Mouse (Mus musculus) splenic B cell, adult 2 months (primary cell): ENCODE measurements at regions not wholly inside any gene's neighbourhood (a gene's known extent, or its start where the extent isn't known, plus 50 kb on each side); places are given as distances from the start of the nearest gene placed in this dataset.
A peak's percentile ranks its signal among the peaks of the same experiment; 100 is the strongest.

Experiments used
- DNase-seq: peaks from one replicate; pipeline ENCODE4 v3.0.0-alpha.2; 2011; ENCODE audit warnings: low read depth, low spot score
- H3K27me3 ChIP-seq: 2 replicates; pipeline ENCODE4 v1.6.1; 2012; ENCODE audit warnings: mild to moderate bottlenecking, low read length, moderate library complexity, mixed read lengths; ENCODE audit not compliant: control insufficient read depth, poor library complexity, insufficient read depth, severe bottlenecking
- H3K36me3 ChIP-seq: 2 replicates; pipeline ENCODE4 v1.6.1; 2012; ENCODE audit warnings: mild to moderate bottlenecking, low read length, moderate library complexity, mixed read lengths; ENCODE audit not compliant: control insufficient read depth, poor library complexity, insufficient read depth, severe bottlenecking

DNA sequence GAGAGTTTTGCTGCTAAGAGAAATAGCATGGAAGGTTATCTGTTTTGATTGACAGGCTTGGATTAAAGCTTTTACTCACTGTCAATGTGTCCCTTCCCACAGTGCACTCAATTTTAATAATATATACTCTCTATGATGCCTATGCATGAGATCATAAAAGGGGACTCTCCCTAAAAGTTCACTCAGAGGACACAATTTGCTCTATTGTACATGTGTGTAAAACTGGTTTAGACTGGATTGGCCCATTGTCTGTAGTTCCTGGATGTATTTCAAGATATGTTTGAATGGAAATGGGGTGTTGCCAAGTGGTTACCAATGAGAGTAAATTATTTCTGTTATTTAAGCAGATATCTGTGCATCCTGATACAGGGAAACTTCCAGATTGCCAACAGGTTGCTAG is 244.4 kb upstream of the Gm5148 start:
- no peak for DNase-seq
- no peaks in the 10 kb centered on the region for H3K27me3 ChIP-seq

DNA sequence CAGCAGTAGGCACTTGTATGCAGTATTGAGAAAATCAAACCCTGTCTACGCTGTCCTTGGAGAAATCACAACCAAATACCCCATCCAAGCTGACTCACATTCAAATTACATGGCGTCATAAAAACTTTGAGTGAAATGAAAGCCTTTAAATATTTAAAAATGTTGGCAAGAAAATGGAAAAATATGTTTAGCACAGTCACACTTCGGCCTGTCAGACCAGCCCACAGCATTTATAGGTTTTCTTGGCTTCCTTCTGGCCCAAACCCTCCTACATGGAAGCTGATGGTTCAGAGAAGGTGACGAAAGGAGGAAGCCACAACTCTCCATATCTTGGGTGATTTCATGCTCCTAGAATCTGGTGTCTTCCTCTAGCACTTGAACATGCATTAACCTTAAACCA is 240.9 kb upstream of the Gm5148 start:
- Histone ChIP-seq H3K27me3 (no peaks in the 10 kb centered on the region), H3K36me3 (no peaks in the 10 kb centered on the region)
- DNase-seq = no peak

More for the DNA sequence above, 244.4 kb upstream of the Gm5148 start:
- H3K36me3 ChIP-seq = no peaks in the 10 kb centered on the region

DNA sequence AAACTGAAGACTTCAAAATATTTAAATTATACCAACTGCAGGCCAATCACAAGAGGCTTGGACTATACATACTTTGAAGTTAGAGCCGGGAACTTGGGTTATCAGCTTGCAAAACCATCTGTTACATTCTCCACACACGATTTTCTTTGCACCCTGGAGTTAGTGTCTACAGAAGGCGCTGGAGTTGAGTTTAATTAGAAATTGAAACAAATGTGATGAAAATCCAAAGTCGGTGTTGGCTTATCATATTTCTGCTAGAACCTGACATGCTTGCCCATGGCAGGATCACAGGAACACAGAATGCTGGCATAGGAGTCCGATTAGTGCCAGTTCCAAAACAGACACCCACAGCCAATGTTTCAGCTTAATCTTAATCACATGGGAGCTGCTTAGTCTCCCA is 239.8 kb upstream of the Gm5148 start:
- H3K27me3 ChIP-seq = no peaks in the 10 kb centered on the region
- H3K36me3 ChIP-seq = no peaks in the 10 kb centered on the region
- no peak for DNase-seq

DNA sequence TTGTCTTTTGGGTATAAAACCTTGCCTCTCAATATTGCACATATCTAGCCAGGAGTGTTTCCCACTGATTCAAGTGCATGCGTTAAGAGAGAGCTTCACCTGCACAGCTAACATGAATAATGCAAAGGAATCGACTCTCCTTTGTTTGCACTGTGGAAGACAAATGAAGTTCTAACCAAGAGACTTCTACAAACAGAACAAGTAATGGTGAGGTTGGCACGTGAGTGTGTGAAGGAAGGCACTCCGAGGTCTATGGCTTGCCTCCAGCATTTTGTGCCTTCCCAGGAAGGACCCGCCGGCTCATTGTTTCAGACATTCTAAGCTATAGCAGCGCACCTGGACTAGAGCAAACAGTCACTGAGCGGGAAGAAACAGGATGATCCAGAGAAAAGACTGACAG is 238.5 kb upstream of the Gm5148 start:
- Histone ChIP-seq H3K36me3 (no peaks in the 10 kb centered on the region), H3K27me3 (no peaks in the 10 kb centered on the region)
- no peak for DNase-seq

DNA sequence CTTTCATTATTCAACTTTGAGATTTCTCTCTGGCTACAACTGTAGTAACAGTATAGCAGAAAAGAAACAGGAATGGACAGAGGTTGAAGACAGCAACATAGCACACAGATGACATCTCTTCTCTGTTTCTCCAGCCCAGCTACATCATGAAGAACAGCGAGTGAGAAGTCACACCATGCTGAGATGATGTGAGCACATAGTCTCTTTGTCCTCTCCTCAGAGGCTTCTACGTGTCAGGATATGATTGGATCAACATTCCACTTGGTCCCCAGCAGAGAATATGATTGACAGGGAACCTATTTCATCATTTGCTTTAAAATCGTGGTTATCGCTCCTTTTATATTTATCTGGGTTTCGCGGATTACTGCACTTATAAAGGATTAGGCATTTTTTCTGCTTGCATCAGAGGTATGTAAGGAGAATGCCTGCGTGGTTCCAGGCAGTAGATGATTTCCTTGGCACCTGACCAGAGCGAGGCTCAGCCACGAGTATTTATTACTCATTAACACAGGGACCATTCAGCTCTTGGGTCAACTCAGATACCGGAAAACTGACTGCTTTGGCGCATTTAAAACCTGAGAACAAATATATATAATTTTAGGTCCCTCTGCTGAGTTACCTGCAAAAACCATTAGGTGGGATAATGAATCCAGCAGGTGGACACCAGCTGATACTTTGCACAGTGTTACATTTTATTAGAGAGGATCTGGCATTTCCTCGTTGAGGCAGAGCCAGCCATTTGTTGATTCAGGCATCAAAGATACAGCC is 237.9 kb upstream of the Gm5148 start:
- H3K36me3 ChIP-seq = no peaks in the 10 kb centered on the region
- no peaks in the 10 kb centered on the region for H3K27me3 ChIP-seq
- DNase-seq = no peak

DNA sequence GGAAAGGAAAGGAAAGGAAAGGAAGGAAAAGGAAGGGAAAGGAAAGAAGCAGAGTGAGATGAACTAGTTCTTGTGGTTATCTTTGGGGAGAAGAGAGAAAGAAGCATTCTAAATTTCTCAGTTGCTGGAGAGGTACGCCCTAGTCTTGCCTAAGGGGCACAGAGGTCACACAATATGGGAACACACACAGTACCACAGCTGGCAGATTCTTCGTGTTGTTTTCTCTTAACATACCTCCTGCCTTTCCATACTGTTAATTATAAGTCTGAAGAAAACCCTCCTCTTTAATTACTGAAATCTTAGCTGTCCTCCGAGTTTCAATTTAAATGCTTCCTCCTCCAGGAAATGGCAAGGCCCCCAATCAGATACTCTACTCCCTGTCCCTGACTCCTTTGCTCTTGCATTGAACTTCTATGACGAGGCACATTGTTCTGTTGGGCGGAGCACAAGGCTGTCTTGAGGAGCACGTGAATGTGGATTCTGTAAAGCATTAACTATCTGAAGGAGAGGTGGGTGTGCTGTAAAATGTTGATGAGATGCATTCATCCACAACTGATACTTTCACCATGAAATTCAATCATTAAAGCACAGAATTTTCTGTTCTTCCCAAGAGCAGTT is 234.2 kb upstream of the Gm5148 start:
- no peak for DNase-seq
- H3K36me3 ChIP-seq = no peaks in the 10 kb centered on the region

DNA sequence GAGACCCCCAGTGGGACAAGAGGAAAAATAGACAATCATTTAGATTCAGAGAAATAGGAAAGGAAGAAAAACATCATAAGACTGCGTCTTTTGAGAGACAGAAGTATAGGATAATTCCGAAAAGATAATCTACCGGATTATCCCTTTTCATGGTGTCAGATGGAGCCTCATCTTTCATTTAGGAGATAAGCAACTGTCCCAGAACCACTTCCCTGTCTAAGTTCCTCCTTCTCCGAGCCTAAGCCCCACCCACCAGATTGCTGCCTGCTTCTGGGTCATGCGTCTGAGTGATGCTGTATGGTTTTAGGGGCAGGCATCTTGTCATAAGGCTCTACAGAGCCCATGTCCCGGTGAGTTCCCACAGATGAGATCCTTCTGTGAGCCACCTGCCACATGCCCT is 232.3 kb upstream of the Gm5148 start:
- Histone ChIP-seq H3K27me3 (no peaks in the 10 kb centered on the region), H3K36me3 (no peaks in the 10 kb centered on the region)
- DNase-seq = no peak

More for the DNA sequence above, 234.2 kb upstream of the Gm5148 start:
- H3K27me3 ChIP-seq = no peaks in the 10 kb centered on the region

DNA sequence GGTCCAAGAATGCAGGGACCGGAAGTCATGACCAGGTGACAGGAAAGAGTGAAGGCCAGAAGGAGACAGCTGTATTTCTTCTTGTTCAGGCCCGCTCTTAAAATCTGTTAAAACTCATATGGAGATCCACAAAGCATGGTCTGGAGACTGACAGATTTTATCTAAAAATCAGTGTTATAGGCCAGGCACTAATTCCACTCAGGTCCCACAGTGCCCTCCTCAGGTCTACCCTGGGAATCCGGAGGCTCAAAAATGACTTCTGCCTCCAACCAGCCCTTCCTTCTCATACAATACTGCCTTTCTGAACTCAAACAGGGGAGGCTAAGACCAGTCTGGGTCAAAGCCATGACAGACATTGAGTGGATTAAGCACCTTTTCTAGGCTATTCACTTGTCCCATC is 228.6 kb upstream of the Gm5148 start:
- Histone ChIP-seq H3K36me3 (no peaks in the 10 kb centered on the region), H3K27me3 (no peaks in the 10 kb centered on the region)
- peak; percentile 14 for DNase-seq

DNA sequence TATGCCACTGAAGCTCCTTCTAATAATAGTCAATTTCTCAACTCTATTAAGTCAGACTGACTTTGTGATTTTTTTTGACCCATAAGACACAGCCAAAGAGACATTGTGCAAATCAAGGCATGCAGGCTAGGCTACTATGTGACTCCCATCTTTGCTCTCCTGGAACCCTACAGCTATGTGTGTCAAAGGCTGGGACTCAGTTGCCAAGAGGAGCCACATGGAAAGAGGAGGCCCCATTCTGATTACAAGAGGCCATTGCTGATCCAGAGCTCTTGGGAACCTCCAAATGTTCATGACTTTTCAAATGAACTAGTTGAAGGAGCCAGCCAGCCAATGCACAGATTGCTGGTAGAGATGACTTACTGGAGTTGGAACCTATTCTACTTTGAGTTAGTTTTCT is 228.0 kb upstream of the Gm5148 start:
- Histone ChIP-seq H3K36me3 (no peaks in the 10 kb centered on the region), H3K27me3 (no peaks in the 10 kb centered on the region)
- DNase-seq = no peak

DNA sequence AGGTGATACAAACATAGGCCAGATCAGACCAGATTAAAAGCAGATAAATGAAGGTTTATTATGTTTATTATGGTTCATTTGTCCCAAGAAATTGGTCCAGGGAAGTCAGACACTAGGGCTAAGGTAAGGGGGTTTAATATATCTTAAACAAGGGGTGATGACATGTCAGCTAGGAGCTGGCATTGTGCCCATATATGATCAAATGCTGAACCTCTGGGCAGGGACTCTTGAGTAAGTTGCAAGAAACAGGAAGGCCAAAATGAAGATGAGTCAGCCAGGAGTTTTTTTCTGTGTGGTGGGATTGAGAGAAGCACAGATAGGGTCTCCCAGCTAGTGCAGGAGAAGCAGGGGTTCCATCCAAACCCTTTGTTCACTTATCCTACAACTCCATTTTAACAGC is 219.4 kb upstream of the Gm5148 start:
- no peak for DNase-seq
- H3K36me3 ChIP-seq = no peaks in the 10 kb centered on the region
- H3K27me3 ChIP-seq = no peaks in the 10 kb centered on the region

DNA sequence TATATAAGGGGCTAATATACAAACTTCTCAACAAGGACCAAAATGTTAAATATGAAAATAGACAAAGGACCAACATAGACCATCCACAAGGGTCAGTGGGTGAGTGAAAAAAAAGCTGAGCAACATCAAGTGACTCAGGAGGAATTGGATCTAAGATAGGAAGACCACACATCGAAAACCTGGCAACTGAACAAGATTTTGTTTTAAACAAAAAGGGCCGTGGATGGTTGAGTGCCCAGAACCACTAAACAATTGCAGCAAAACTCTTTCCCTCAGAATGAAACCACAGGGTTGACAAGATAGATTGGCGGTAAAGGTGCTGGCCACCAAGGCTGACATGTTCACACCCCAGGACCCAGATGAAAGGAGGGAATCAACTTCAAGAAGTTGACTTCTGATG is 215.7 kb upstream of the Gm5148 start:
- no peak for DNase-seq
- H3K27me3 ChIP-seq = no peaks in the 10 kb centered on the region
- no peaks in the 10 kb centered on the region for H3K36me3 ChIP-seq

DNA sequence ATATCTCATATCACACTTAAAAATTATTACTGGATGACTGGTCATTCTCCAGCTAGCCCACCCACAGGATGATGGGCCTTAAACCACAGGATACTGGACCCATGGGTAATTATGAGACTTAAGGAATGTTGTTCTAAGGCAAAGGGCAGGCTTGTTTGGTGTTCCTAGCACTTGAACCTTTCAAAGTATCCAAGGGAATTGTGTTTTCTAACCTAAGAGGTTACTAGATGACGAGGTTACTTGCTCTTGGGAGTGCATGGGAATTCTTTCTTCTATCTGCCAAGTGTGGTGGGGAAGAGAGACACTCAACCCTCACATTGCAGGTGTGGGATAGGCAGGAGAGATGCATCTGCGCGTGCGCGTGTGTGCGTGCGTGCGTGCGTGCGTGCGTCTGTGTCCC is 214.6 kb upstream of the Gm5148 start:
- H3K27me3 ChIP-seq = no peaks in the 10 kb centered on the region
- H3K36me3 ChIP-seq = no peaks in the 10 kb centered on the region
- DNase-seq = no peak

DNA sequence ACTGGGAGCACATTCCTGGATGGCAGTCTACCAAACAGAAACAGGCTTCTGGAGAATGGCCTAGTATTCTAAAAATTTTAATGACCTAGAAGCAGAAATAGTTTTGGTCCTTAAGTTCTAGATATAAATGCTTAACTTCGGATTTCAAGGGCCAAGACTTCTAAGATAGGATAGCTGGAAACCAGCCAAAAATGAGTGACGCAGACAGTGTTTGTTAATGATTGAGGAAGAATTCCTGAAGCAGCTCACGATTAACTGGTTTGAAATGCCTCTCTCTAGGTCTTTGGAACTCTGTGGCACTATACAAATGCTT is 213.9 kb upstream of the Gm5148 start:
- H3K36me3 ChIP-seq = no peaks in the 10 kb centered on the region
- DNase-seq = no peak
- H3K27me3 ChIP-seq = no peaks in the 10 kb centered on the region

DNA sequence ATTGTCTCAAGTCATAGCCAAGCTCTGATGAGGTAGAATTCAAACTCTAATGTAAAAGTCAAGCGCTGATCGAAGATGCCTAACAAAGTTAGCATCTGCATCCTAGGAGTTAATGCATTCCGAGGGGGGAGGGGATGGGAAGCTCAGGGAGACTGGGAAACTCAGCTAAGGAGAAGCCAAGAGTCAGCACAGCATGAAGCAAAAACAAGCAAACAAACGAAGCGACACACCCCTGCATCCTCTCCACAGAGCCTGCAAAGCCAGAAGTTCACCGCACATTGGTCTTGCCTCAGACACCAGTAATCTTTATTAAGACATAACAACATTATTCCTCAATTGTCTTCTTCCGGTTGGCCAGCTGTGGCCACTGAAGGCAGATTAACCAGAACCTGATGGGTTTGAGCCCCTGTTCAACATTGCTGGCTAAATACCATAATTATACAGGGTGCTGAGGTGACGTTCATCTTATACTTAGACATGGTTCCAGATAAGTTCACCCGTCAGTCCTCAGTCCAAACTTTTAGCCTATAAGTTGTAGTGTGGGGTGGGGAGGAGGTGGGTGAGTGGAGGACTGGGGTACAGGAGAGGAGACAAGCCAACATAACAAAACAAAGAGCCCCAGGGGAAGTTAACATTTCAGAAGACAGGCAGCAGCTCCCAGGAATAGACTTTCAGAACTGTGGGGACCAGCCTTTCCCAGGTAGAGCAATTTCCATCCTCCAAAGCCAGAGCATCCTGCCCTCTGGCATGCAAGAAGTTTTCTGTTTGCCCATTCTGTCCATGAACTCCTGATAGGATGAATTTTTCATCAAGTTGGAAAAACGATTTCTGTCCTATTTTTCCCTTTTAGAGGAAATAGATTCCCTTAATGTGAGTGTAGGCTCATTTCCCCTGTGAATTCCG is 213.3 kb upstream of the Gm5148 start:
- no peaks in the 10 kb centered on the region for H3K36me3 ChIP-seq
- no peak for DNase-seq
- no peaks in the 10 kb centered on the region for H3K27me3 ChIP-seq

DNA sequence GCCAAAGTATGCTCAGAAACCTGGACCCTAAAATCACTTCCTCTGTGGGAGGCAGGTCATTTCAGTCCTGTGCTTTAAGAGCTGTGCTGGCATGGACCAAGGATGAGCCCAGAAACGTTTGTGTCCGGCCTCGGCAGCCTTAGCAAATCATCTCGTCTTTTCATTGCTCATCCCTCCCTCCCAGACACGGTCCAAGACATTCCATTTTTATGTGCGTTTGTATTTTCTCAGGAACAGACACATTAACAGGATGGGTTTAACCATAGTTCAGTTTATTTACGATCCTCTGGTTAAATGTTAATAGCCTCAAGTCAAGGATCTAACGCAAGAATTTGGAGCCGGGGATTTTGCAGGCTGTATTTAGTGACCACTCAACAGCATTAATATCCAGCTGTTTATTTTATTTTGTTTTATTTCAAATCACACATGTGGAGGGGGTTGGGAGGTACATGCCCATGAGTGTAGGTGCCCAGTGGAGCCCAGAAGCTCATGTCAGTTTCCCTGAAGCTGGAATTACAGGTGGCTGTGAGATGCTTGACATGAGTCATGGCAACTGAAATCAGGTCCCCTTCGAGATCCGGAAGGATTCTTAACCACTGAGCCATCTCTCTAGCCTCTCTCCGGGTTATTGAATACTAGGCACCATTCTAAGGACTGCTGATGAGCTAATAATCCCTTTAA is 212.1 kb upstream of the Gm5148 start:
- H3K36me3 ChIP-seq = no peaks in the 10 kb centered on the region
- no peak for DNase-seq
- H3K27me3 ChIP-seq = no peaks in the 10 kb centered on the region
